In genomic region chr8:115707731-115708590, GRCm38 (mm10) we compare ENCODE assay signal across 8 mouse cellular contexts. TPM values are rescaled to one million over a fixed set of nuclear protein-coding genes. Genes with fewer than 3 reads are reported as not detected.
A peak's percentile ranks its signal among the peaks of the same experiment; 100 is the strongest.
DNase-seq lines count a peak whose midpoint lies in the region; ATAC-seq and TF ChIP-seq lines count a peak whose summit lies in the region.

Gene Maf (minus strand): TSS chr8:115707794.

- under 1% methylated on average over 43 of the region's 43 CpGs for WGBS in hindbrain, embryonic 12.5 days
- under 1% methylated on average over 43 of the region's 43 CpGs for WGBS in lung, postnatal 0 days

- H3K27ac ChIP-seq in hindbrain, embryonic 12.5 days: peak within 1 kb of the TSS; percentile 88
- H3K27ac ChIP-seq in lung, postnatal 0 days (ENCODE audit: low read length): peak within 1 kb of the TSS; percentile 85

- peak; percentile 97 for DNase-seq in NIH3T3 (ENCODE audit: low read depth)
- peak; percentile 77 for DNase-seq in cerebellum, adult 9-11 months
- peak; percentile 78 for DNase-seq in frontal cortex, postnatal 14 days (ENCODE audit: low spot score in 2 of 2)
- DNase-seq in layer of hippocampus, postnatal 10 days (ENCODE audit: low spot score in 2 of 2): peak; percentile 50 to 63
- peak; percentile 98 for DNase-seq in lung, postnatal 0 days (ENCODE audit: low spot score)
- DNase-seq in ovary, postnatal 10 days (ENCODE audit: low spot score): peak; percentile 72
- DNase-seq in thymus, postnatal 10 days (ENCODE audit: low spot score in 2 of 2): peak; percentile 79 to 86

- peaks cover 30% of the 10 kb centered on the region for H3K4me1 ChIP-seq in hindbrain, embryonic 12.5 days
- peaks cover 2% of the 10 kb centered on the region; the same call in 1 of the 2 replicates for H3K4me1 ChIP-seq in lung, postnatal 0 days (ENCODE audit: insufficient read depth, low read depth, low read length)

- H3K4me3 ChIP-seq in hindbrain, embryonic 12.5 days: peak within 1 kb of the TSS; percentile 65
- peak within 1 kb of the TSS; percentile 67 for H3K4me3 ChIP-seq in lung, postnatal 0 days (ENCODE audit: low read depth, low read length)

- no peaks in the 10 kb centered on the region for H3K36me3 ChIP-seq in hindbrain, embryonic 12.5 days
- no peaks in the 10 kb centered on the region for H3K36me3 ChIP-seq in lung, postnatal 0 days (ENCODE audit: insufficient read depth, low read length)

- H3K27me3 ChIP-seq in hindbrain, embryonic 12.5 days: peaks cover 6% of the 10 kb centered on the region
- H3K27me3 ChIP-seq in lung, postnatal 0 days (replicated peaks; ENCODE audit: insufficient read depth, low read length): 0 out of 2 replicates have a peak, but pooled peaks cover 3% of the 10 kb centered on the region

- TF ChIP-seq CTCF in lung, postnatal 0 days (IDR thresholded peaks at IDR 0.05): peak; percentile 37

- no peak for TF ChIP-seq EP300 in lung, postnatal 0 days (IDR thresholded peaks at IDR 0.05)

- peak; percentile 43 for ATAC-seq in hindbrain, embryonic 12.5 days (ENCODE audit: low FRiP score)
- ATAC-seq in lung, postnatal 0 days: peak; percentile 88

- peak within 1 kb of the TSS; percentile 78 for H3K4me2 ChIP-seq in hindbrain, embryonic 12.5 days (replicated peaks)
- H3K4me2 ChIP-seq in lung, postnatal 0 days (replicated peaks; ENCODE audit: low read depth, low read length): peak within 1 kb of the TSS; percentile 94

- H3K9me3 ChIP-seq in hindbrain, embryonic 12.5 days (replicated peaks): no peaks in the 10 kb centered on the region
- H3K9me3 ChIP-seq in lung, postnatal 0 days (ENCODE audit: low read length): no peaks in the 10 kb centered on the region

- peak within 1 kb of the TSS; percentile 75 for H3K9ac ChIP-seq in hindbrain, embryonic 12.5 days
- peak within 1 kb of the TSS; percentile 54 for H3K9ac ChIP-seq in lung, postnatal 0 days (replicated peaks; ENCODE audit: low read depth)

RNA-seq across cellular contexts. Expression of gene Maf, which starts in this region (rescaled TPM):
- polyA plus RNA-seq in hindbrain, embryonic 12.5 days (2016; fragmentation: Nextera tagmentation; extraction: Ambion mirVana): 7.4 and 8.5 TPM in 2 replicates
- total RNA-seq in layer of hippocampus, postnatal 10 days (2021): 10 to 100 TPM; 25.8 to 28.2 TPM
- polyA plus RNA-seq in lung, postnatal 0 days (2015; fragmentation: Nextera tagmentation; extraction: Ambion mirVana): 11.7 and 14.4 TPM in 2 replicates

Comparison
In these comparisons a context has a peak if more than half of its experiments do, and no peak if none do; other contexts are left out.
1. Peak in every context shown above with its lines: DNase-seq, ATAC-seq, H3K4me3 ChIP-seq and H3K27ac ChIP-seq.